Comparison of ENCODE assay signal across 10 mouse cellular contexts in the genomic region with DNA sequence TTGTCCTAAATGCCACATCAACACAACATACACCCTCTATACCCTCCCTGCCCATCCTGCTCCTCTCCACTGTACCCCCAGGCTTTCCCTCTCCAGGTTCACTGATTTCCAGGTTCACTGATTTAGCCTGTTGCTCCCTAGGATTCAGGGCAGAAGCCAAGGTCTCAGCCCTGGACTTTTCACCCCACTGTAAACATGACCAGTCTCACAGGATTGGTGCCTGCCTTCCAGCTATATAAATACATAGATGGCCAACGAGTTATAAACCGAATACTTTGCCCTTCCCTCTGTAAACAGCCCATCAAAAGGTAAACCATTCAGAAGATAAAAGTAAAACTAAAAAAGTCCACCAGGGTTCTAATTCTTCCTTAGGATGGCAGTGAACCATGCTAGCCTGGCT.
"Had no signal": no experiment of that assay in that cellular context is flagged by ENCODE, and none has a peak within 500 bp of the region (broad histone marks: within the 10 kb centered on the region; RNA-seq: fewer than 3 reads in every experiment).

No protein-coding gene starts in this region.

- H3K27ac ChIP-seq: left cerebral cortex, adult 2 months; limb, embryonic 12.5 days; midbrain, embryonic 13.5 days had no signal

- H3K4me1 ChIP-seq: midbrain, embryonic 13.5 days had no signal

- DNase-seq: kidney, adult 18-20 months; kidney, postnatal 10 days; kidney, postnatal 4 days; lung, adult 18-20 months; right cerebral cortex, postnatal 25 days; thymus, adult 18-20 months; thymus, postnatal 14 days had no signal

- H3K9ac ChIP-seq: limb, embryonic 12.5 days; midbrain, embryonic 13.5 days had no signal

- ATAC-seq: midbrain, embryonic 13.5 days had no signal

- H3K4me3 ChIP-seq: left cerebral cortex, adult 2 months; limb, embryonic 12.5 days; midbrain, embryonic 13.5 days had no signal

- H3K36me3 ChIP-seq: limb, embryonic 12.5 days; midbrain, embryonic 13.5 days had no signal

- H3K27me3 ChIP-seq: limb, embryonic 12.5 days; midbrain, embryonic 13.5 days had no signal

- H3K9me3 ChIP-seq: limb, embryonic 12.5 days; midbrain, embryonic 13.5 days had no signal

- H3K4me2 ChIP-seq: limb, embryonic 12.5 days; midbrain, embryonic 13.5 days had no signal
